Mouse (Mus musculus): ENCODE results near the gene Apoa2. TPM values are rescaled to one million over a fixed set of nuclear protein-coding genes. Genes with fewer than 3 reads are reported as not detected.
A peak's percentile ranks its signal among the peaks of the same experiment; 100 is the strongest.

Apoa2 gene
- polyA plus RNA-seq, 1 experiment: 20.8 TPM

DNA sequence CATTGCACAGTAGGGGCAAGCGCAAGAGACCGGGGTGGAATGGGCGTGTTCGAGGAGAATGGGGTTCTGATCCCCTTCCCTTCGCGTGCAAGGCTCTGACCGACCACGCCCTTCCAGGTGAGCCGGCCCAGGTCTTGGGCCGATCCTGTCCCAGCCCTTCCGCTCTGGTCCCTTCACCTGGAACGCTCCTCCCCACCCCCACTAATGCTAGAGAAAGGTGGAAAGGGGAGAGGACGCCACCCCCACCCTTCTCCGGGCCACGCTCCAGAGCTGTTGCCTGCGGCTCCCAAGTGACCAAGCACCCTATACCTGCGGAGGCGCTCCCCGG lies 45.7 kb downstream of the Apoa2 start:
- DNase-seq: peak; percentile 82
- Histone ChIP-seq H3K4me3 (ENCODE audit: insufficient read depth, low read depth, low read length) (peak overlapping the region; percentile 91), H3K27me3 (replicated peaks; ENCODE audit: control insufficient read depth, insufficient read depth, low read length) (no peaks in the 10 kb centered on the region), H3K27ac (ENCODE audit: insufficient read depth, low read depth, low read length) (peak overlapping the region; percentile 89), H3K4me1 (ENCODE audit: control insufficient read depth, insufficient read depth, low read length) (peaks cover 13% of the 10 kb centered on the region; the same call in 1 of the 2 replicates), H3K36me3 (ENCODE audit: control insufficient read depth, insufficient read depth, low read length) (no peaks in the 10 kb centered on the region)
- TF ChIP-seq POLR2A (IDR thresholded peaks at IDR 0.05; ENCODE audit: low read depth, low read length): no peak
- WGBS: 0% methylated on average over 19 of the region's 19 CpGs

DNA sequence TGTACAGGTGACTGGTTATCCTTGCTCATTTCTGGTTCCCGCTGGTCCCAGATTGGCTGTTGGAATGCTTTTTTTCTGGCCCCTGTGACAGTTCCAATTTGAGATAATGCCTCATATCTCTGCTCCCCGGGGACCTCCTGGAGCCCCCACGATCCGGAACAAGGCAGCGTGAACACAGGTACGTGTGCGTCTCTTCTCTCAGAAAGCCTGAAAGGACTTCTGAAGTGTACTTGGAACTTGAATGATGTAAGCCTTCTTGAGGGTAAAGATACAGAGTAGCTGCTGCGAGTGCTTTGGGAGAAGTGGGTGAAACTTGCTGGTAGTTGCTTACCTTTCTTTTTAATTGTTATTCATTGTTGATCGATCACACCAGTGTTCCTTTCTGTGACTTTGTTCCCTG lies 46.3 kb downstream of the Apoa2 start:
- no peak for DNase-seq
- H3K4me3 ChIP-seq (ENCODE audit: insufficient read depth, low read depth, low read length): peak overlapping the region; percentile 91
- H3K27ac ChIP-seq (ENCODE audit: insufficient read depth, low read depth, low read length): peak overlapping the region; percentile 81
- WGBS: 23% methylated on average over 9 of the region's 9 CpGs
- TF ChIP-seq POLR2A (IDR thresholded peaks at IDR 0.05; ENCODE audit: low read depth, low read length): no peak
- TF ChIP-seq CTCF (conservative IDR thresholded peaks at IDR 0.05; ENCODE audit: insufficient read depth, insufficient read length, low read depth, low read length): no peak
- no peaks in the 10 kb centered on the region for H3K36me3 ChIP-seq (ENCODE audit: control insufficient read depth, insufficient read depth, low read length)
- H3K27me3 ChIP-seq (replicated peaks; ENCODE audit: control insufficient read depth, insufficient read depth, low read length): no peaks in the 10 kb centered on the region
- H3K4me1 ChIP-seq (ENCODE audit: control insufficient read depth, insufficient read depth, low read length): peaks cover 13% of the 10 kb centered on the region; the same call in 1 of the 2 replicates

DNA sequence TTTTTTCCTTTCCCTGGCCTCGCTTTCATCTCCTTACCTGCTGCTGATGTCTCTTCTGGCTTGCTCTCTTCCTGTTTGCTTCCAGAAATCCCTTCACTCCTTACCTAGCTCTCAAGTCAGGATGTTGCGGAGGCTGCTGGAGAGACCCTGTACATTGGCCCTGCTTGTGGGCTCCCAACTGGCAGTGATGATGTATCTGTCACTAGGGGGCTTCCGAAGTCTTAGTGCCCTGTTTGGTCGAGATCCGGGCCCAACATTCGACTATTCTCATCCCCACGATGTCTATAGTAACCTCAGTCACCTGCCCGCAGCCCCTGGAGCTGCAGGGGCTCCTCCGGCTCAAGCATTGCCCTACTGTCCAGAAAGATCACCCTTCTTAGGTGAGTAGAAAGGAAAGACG lies 46.8 kb downstream of the Apoa2 start:
- TF ChIP-seq CTCF (conservative IDR thresholded peaks at IDR 0.05; ENCODE audit: insufficient read depth, insufficient read length, low read depth, low read length): no peak
- TF ChIP-seq POLR2A (IDR thresholded peaks at IDR 0.05; ENCODE audit: low read depth, low read length): no peak
- WGBS: 58% methylated on average over 10 of the region's 10 CpGs
- Histone ChIP-seq H3K27me3 (replicated peaks; ENCODE audit: control insufficient read depth, insufficient read depth, low read length) (no peaks in the 10 kb centered on the region), H3K4me3 (ENCODE audit: insufficient read depth, low read depth, low read length) (no peak overlapping the region), H3K36me3 (ENCODE audit: control insufficient read depth, insufficient read depth, low read length) (no peaks in the 10 kb centered on the region), H3K4me1 (ENCODE audit: control insufficient read depth, insufficient read depth, low read length) (peaks cover 13% of the 10 kb centered on the region; the same call in 1 of the 2 replicates), H3K27ac (ENCODE audit: insufficient read depth, low read depth, low read length) (peak overlapping the region; percentile 81; the same call in 1 of the 2 replicates)
- DNase-seq: no peak

DNA sequence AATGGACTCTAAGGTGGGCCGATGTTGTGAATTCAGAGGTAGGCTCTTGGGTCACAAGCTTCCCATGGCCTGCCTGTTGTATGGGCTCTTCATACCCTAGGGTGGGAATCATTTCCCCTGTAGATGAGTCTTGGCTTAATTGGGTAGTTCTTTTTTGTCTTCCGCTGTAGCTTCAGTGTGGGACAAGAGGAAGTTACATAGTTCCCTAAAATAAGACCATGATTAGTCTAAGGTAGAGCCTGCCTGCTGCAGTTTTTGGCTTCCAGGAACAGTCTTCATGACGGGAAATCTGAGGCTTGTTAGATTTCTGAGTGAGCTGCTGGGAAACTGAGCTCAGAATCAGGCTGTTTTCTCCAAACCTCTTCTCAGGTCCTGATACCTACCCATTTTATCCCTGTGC lies 47.2 kb downstream of the Apoa2 start:
- TF ChIP-seq POLR2A (IDR thresholded peaks at IDR 0.05; ENCODE audit: low read depth, low read length) (no peak), CTCF (conservative IDR thresholded peaks at IDR 0.05; ENCODE audit: insufficient read depth, insufficient read length, low read depth, low read length) (no peak)
- no peak overlapping the region for H3K27ac ChIP-seq (ENCODE audit: insufficient read depth, low read depth, low read length)
- H3K4me3 ChIP-seq (ENCODE audit: insufficient read depth, low read depth, low read length): no peak overlapping the region

DNA sequence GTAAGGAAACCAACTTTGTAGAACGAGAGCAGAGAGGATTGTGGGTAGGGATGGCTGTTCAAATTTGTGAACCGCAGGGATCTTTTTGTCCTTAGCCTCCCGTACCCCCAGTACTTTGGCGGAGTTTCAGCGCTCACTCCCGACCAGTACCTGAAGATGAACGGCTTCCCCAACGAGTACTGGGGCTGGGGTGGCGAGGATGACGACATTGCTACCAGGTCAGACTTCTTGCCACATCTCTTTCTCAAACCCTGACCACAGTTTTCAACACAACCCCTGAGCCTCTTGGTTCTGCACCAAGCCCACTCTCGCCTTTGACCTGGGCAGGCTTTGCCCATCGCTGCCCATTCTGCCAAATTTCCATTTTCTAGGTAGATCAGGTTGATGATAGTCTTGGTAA lies 49.3 kb downstream of the Apoa2 start:
- Histone ChIP-seq H3K4me3 (ENCODE audit: insufficient read depth, low read depth, low read length) (no peak overlapping the region), H3K4me1 (ENCODE audit: control insufficient read depth, insufficient read depth, low read length) (peaks cover 13% of the 10 kb centered on the region; the same call in 1 of the 2 replicates), H3K27me3 (replicated peaks; ENCODE audit: control insufficient read depth, insufficient read depth, low read length) (no peaks in the 10 kb centered on the region), H3K36me3 (ENCODE audit: control insufficient read depth, insufficient read depth, low read length) (no peaks in the 10 kb centered on the region), H3K27ac (ENCODE audit: insufficient read depth, low read depth, low read length) (no peak overlapping the region)
- DNase-seq: no peak
- WGBS: 90% methylated on average over 12 of the region's 12 CpGs
- no peak for TF ChIP-seq POLR2A (IDR thresholded peaks at IDR 0.05; ENCODE audit: low read depth, low read length)
- TF ChIP-seq CTCF (conservative IDR thresholded peaks at IDR 0.05; ENCODE audit: insufficient read depth, insufficient read length, low read depth, low read length): no peak

More for the DNA sequence above, 47.2 kb downstream of the Apoa2 start:
- 77% methylated on average over 3 of the region's 3 CpGs for WGBS
- H3K36me3 ChIP-seq (ENCODE audit: control insufficient read depth, insufficient read depth, low read length): no peaks in the 10 kb centered on the region
- DNase-seq: no peak
- peaks cover 13% of the 10 kb centered on the region; the same call in 1 of the 2 replicates for H3K4me1 ChIP-seq (ENCODE audit: control insufficient read depth, insufficient read depth, low read length)
- H3K27me3 ChIP-seq (replicated peaks; ENCODE audit: control insufficient read depth, insufficient read depth, low read length): no peaks in the 10 kb centered on the region

DNA sequence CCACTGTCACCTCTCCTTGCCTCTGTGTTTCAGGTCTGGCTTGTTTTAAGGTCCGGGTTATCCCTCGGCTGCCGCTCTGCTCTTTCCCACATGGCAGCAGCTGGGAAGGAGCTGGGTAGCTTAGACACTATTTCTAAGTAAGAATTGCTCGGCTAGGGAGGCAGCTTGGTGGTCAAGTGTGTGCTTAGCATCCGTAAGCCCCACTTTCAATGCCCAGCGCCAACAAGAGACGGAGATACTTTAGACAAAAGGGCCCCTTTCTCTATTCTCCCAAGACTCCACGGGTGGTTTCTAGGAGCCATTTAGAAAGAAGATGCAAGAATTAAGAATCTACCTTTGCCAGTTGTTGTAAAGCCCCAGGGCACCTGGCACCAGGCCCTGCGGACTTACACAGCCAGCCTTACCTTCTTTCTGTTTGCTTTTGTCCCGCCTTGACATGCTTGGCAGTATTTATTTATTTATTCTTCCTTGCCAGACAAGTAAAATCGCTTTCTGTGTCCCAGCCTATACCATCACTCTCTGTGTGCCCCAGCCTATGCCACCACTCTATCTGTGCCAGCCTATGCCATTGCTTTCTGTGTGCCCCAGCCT lies 50.4 kb downstream of the Apoa2 start:
- no peak for DNase-seq
- H3K36me3 ChIP-seq (ENCODE audit: control insufficient read depth, insufficient read depth, low read length): no peaks in the 10 kb centered on the region
- no peak overlapping the region for H3K27ac ChIP-seq (ENCODE audit: insufficient read depth, low read depth, low read length)
- TF ChIP-seq CTCF (conservative IDR thresholded peaks at IDR 0.05; ENCODE audit: insufficient read depth, insufficient read length, low read depth, low read length): no peak
- no peak for TF ChIP-seq POLR2A (IDR thresholded peaks at IDR 0.05; ENCODE audit: low read depth, low read length)
- H3K27me3 ChIP-seq (replicated peaks; ENCODE audit: control insufficient read depth, insufficient read depth, low read length): no peaks in the 10 kb centered on the region
- H3K4me3 ChIP-seq (ENCODE audit: insufficient read depth, low read depth, low read length): no peak overlapping the region
- WGBS: 83% methylated on average over 11 of the region's 11 CpGs
- H3K4me1 ChIP-seq (ENCODE audit: control insufficient read depth, insufficient read depth, low read length): peaks cover 15% of the 10 kb centered on the region; the same call in 1 of the 2 replicates

Other genes with a start within 250 kb of the Apoa2 start
- gene Fcgr2b, start 248.5 kb upstream of the Apoa2 start, polyA plus RNA-seq (2012; rRNA removed): 61.7 and 64.6 TPM in 2 replicates
- 3.3 and 3.7 TPM in 2 replicates for gene Fcgr4, start 206.1 kb upstream of the Apoa2 start, polyA plus RNA-seq (2012; rRNA removed)
- 4.8 and 6.4 TPM in 2 replicates for gene Fcgr3, start 160.1 kb upstream of the Apoa2 start, polyA plus RNA-seq (2012; rRNA removed)
- gene Cfap126, start 111.1 kb upstream of the Apoa2 start, polyA plus RNA-seq (2012; rRNA removed): 15.6 and 16.7 TPM in 2 replicates
- gene Sdhc, start 74.5 kb upstream of the Apoa2 start, polyA plus RNA-seq (2012; rRNA removed): 814 and 951 TPM in 2 replicates
- 3.5 and 7.7 TPM in 2 replicates for gene Mpz, start 74.3 kb upstream of the Apoa2 start, polyA plus RNA-seq (2012; rRNA removed)
- 11.2 and 12.8 TPM in 2 replicates for gene Pcp4l1, start 28.8 kb upstream of the Apoa2 start, polyA plus RNA-seq (2012; rRNA removed)
- 0.48 and 0.67 TPM in 2 replicates for gene Nr1i3, start 11.1 kb upstream of the Apoa2 start, polyA plus RNA-seq (2012; rRNA removed)
- 46.4 and 51.8 TPM in 2 replicates for gene Tomm40l, start 2.5 kb upstream of the Apoa2 start, polyA plus RNA-seq (2012; rRNA removed)
- 35.8 and 46.8 TPM in 2 replicates for gene Fcer1g, start 9.3 kb downstream of the Apoa2 start, polyA plus RNA-seq (2012; rRNA removed)
- gene Adamts4, start 25.4 kb downstream of the Apoa2 start, polyA plus RNA-seq (2012; rRNA removed): 1.2 and 1.5 TPM in 2 replicates
- gene Ndufs2, start 26.3 kb downstream of the Apoa2 start, polyA plus RNA-seq (2012; rRNA removed): 374 and 559 TPM in 2 replicates
- 58.9 and 67.7 TPM in 2 replicates for gene B4galt3, start 45.3 kb downstream of the Apoa2 start, polyA plus RNA-seq (2012; rRNA removed)
- 51.5 and 63.2 TPM in 2 replicates for gene Ppox, start 56.1 kb downstream of the Apoa2 start, polyA plus RNA-seq (2012; rRNA removed)
- 47.8 and 53.4 TPM in 2 replicates for gene Usp21, start 62.9 kb downstream of the Apoa2 start, polyA plus RNA-seq (2012; rRNA removed)
- gene Ufc1, start 70.0 kb downstream of the Apoa2 start, polyA plus RNA-seq (2012; rRNA removed): 43.1 and 59.5 TPM in 2 replicates
- gene Dedd, start 104.1 kb downstream of the Apoa2 start, polyA plus RNA-seq (2012; rRNA removed): 46.7 and 48.6 TPM in 2 replicates
- gene Nit1, start 120.6 kb downstream of the Apoa2 start, polyA plus RNA-seq (2012; rRNA removed): 207 and 209 TPM in 2 replicates
- gene Pfdn2, start 120.6 kb downstream of the Apoa2 start, polyA plus RNA-seq (2012; rRNA removed): 17.1 and 37.0 TPM in 2 replicates
- 6.9 and 7.1 TPM in 2 replicates for gene Klhdc9, start 135.7 kb downstream of the Apoa2 start, polyA plus RNA-seq (2012; rRNA removed)
- gene Nectin4, start 145.0 kb downstream of the Apoa2 start, polyA plus RNA-seq (2012; rRNA removed): 2.3 TPM in 2 replicates
- gene Arhgap30, start 163.9 kb downstream of the Apoa2 start, polyA plus RNA-seq (2012; rRNA removed): 1.6 and 4.8 TPM in 2 replicates
- gene Usf1, start 186.3 kb downstream of the Apoa2 start, polyA plus RNA-seq (2012; rRNA removed): 56.8 and 59.0 TPM in 2 replicates
- gene Tstd1, start 193.8 kb downstream of the Apoa2 start, polyA plus RNA-seq (2012; rRNA removed): 77.3 and 79.7 TPM in 2 replicates
- gene F11r, start 212.5 kb downstream of the Apoa2 start, polyA plus RNA-seq (2012; rRNA removed): 88.7 and 106 TPM in 2 replicates